Mouse (Mus musculus) kidney, postnatal 0 days (tissue): Measurements from ENCODE around the gene Meaf6. TPM values are rescaled to one million over a fixed set of nuclear protein-coding genes. Genes with fewer than 3 reads are reported as not detected.
A peak's percentile ranks its signal among the peaks of the same experiment; 100 is the strongest.

Source experiments
- ATAC-seq: fragments of 200-750 bp; cut with Nextera tagmentation; replicated peaks from 2 replicates; pipeline ENCODE4 v1.8.0; 2017; ENCODE audit warnings: low read depth, moderate number of reproducible peaks, moderate TSS enrichment, moderate library complexity; ENCODE audit not compliant: low FRiP score
- DNase-seq: peaks from one replicate; pipeline ENCODE4 v3.0.0-alpha.2; 2016; ENCODE audit warnings: low spot score
- H3K27ac ChIP-seq: fragments of 300-500 bp; sonication (generic); 2 replicates; pipeline ENCODE4 v1.5.1; 2014; ENCODE audit warnings: mild to moderate bottlenecking
- H3K27me3 ChIP-seq: fragments of 300-500 bp; sonication (generic); 2 replicates; pipeline ENCODE4 v1.6.1; 2014; ENCODE audit warnings: low read length, mixed read lengths; ENCODE audit not compliant: insufficient read depth
- H3K36me3 ChIP-seq: fragments of 300-500 bp; sonication (generic); 2 replicates; pipeline ENCODE4 v1.6.1; 2014; ENCODE audit warnings: low read length, mixed read lengths; ENCODE audit not compliant: insufficient read depth
- H3K4me1 ChIP-seq: fragments of 300-500 bp; sonication (generic); replicated peaks from 2 replicates; pipeline ENCODE4 v1.6.1; 2014; ENCODE audit warnings: antibody characterized with exemption, low read length, mixed read lengths; ENCODE audit not compliant: insufficient read depth
- H3K4me2 ChIP-seq: fragments of 300-500 bp; sonication (generic); 2 replicates; pipeline ENCODE4 v1.6.1; 2014; ENCODE audit warnings: mild to moderate bottlenecking, low read length, moderate library complexity, mixed read lengths
- H3K4me3 ChIP-seq: fragments of 300-500 bp; sonication (generic); replicated peaks from 2 replicates; pipeline ENCODE4 v1.5.1; 2014; ENCODE audit warnings: low read depth, low read length
- H3K9ac ChIP-seq: fragments of 300-500 bp; sonication (generic); 2 replicates; pipeline ENCODE4 v1.6.1; 2014; ENCODE audit warnings: low read depth, low read length
- H3K9me3 ChIP-seq: fragments of 300-500 bp; sonication (generic); replicated peaks from 2 replicates; pipeline ENCODE4 v1.6.1; 2016; ENCODE audit warnings: low read length, inconsistent platforms, mixed read lengths
- CTCF ChIP-seq: IDR thresholded peaks from 2 replicates; pipeline ENCODE4 v1.5.1; 2016; ENCODE audit warnings: antibody characterized with exemption, low read depth, mild to moderate bottlenecking, moderate library complexity
- WGBS: fragments of 180-500 bp; shearing (Covaris S2); extraction: QIAGEN DNeasy Blood & Tissue Kit; methylation state at CpG from one replicate; pipeline ENCODE4 v1.1.7; 2014; 5-methylcytosine and 5-hydroxymethylcytosine counted together
- polyA plus RNA-seq: library from polyadenylated mRNA; unstranded; fragments of >200 nt; fragmentation: Nextera tagmentation; extraction: Ambion mirVana; gene quantifications from 2 replicates; pipeline ENCODE4 v1.2.1, GENCODE M21; 2015

Gene Meaf6
- polyA plus RNA-seq, 1 experiment from 2014 or later = 50.8 TPM

DNA sequence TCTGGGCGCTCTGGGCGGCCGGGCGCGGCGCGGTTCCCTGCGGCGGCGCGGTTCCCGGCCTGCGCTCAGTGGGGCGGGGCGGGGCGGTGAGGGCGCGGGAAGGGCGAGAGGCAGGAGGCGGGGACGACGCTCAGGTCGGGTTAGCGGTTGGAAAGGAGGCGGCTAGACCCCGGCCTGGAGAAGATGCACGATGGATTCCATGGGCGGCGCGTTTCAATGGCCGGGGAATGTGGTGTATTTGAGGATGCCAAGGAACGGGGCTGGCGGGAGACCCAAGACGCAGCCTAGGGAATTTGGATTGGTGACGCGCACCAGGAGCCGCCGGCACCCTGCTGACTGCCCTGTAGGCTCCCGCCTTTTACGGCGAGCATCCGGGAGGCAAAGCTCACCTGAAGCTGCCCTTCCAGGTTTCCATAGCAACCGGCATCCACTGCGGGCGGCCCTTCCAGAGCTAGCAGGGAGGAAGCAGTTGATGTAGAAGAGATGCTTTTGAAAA is 460 bp downstream of the Meaf6 start:
- peak overlapping the region; percentile 66 for H3K4me2 ChIP-seq
- peak overlapping the region; percentile 88 for H3K9ac ChIP-seq
- TF ChIP-seq CTCF = no peak
- H3K4me3 ChIP-seq = peak overlapping the region; percentile 85
- WGBS = under 1% methylated on average over 44 of the region's 45 CpGs
- peak overlapping the region; percentile 97 for H3K27ac ChIP-seq
- no peaks in the 10 kb centered on the region for H3K9me3 ChIP-seq
- DNase-seq = peak; percentile 85
- ATAC-seq = peak; percentile 93
- H3K4me1 ChIP-seq = peaks cover 5% of the 10 kb centered on the region; the same call in 1 of the 2 replicates
- H3K27me3 ChIP-seq = no peaks in the 10 kb centered on the region
- H3K36me3 ChIP-seq = peaks cover 21% of the 10 kb centered on the region

DNA sequence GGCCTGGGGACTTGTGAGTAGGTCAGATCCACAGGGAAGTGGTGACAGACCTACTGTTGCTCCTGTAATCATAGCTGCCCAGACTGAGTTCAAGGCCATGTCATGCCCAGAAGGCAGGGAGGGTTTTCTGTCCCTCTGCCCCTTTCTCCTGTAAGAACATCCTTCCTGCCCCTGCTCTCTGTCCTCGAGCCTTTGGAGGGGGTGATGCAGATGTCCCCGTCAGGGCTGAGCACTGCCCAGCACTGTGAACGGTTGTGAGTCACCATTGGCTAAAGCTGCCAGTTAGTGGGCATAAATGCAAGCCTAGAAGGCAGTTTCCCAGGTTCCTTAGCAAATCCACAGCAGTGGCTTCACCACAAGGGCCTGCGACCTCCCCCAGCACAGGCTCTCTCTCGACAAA is 8.1 kb downstream of the Meaf6 start:
- Histone ChIP-seq H3K9me3 (no peaks in the 10 kb centered on the region), H3K36me3 (peaks cover 26% of the 10 kb centered on the region), H3K27ac (no peak overlapping the region), H3K27me3 (no peaks in the 10 kb centered on the region), H3K4me1 (no peaks in the 10 kb centered on the region), H3K9ac (no peak overlapping the region), H3K4me3 (no peak overlapping the region), H3K4me2 (no peak overlapping the region)
- ATAC-seq (no peak), DNase-seq (no peak)
- 94% methylated on average over 5 of the region's 5 CpGs for WGBS
- TF ChIP-seq CTCF = no peak

DNA sequence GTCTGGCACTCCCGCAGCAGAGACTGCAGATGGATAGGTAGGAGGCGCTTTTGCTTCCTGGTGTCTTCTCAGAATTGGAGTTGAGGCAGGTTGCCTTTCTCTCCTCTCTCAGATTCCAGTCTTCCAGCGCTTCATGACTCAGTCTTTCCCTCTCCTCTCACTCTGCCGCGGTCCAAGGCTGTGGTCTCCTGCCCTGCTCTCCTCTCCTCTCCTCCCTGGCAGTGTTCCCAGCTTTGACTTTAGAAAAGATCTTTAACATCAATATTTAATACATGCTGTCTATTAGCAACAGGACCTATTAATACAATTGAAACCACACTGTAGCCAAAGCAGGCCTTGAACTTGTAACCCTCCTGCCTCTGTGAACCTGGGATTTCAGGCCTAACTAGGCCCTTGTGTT is 11.1 kb downstream of the Meaf6 start:
- no peaks in the 10 kb centered on the region for H3K4me1 ChIP-seq
- H3K4me2 ChIP-seq = no peak overlapping the region
- DNase-seq = no peak
- no peak overlapping the region for H3K27ac ChIP-seq
- no peaks in the 10 kb centered on the region for H3K27me3 ChIP-seq
- no peaks in the 10 kb centered on the region for H3K9me3 ChIP-seq
- WGBS = 95% methylated on average over 5 of the region's 5 CpGs
- ATAC-seq = no peak
- H3K9ac ChIP-seq = no peak overlapping the region
- peaks cover 4% of the 10 kb centered on the region; the same call in 1 of the 2 replicates for H3K36me3 ChIP-seq
- H3K4me3 ChIP-seq = no peak overlapping the region
- no peak for TF ChIP-seq CTCF

DNA sequence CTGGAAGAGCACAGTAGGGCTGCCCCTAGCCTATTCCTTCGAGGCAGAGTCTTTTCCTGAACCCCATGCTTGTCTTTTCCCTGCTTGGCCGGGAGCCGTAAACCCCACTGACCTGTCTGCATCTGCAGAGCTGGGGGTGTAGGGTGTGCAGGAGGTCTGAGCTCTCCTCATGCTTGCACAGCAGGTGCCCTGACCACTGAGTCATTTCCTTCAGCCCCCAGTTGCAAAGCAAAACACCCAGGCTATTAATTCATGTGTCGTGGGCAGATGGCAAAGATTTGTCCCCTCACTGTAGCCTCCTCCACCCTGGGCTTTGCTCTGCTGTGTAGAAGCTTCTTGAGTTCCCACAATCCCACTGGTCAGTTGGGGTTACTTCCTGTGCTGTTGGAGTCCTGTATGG is 12.5 kb downstream of the Meaf6 start:
- Histone ChIP-seq H3K27ac (no peak overlapping the region), H3K9ac (no peak overlapping the region), H3K9me3 (no peaks in the 10 kb centered on the region), H3K27me3 (no peaks in the 10 kb centered on the region), H3K36me3 (peaks cover 4% of the 10 kb centered on the region; the same call in 1 of the 2 replicates), H3K4me3 (no peak overlapping the region), H3K4me2 (no peak overlapping the region), H3K4me1 (no peaks in the 10 kb centered on the region)
- 44% methylated on average over 4 of the region's 4 CpGs for WGBS
- TF ChIP-seq CTCF = no peak
- DNase-seq (no peak), ATAC-seq (no peak)

DNA sequence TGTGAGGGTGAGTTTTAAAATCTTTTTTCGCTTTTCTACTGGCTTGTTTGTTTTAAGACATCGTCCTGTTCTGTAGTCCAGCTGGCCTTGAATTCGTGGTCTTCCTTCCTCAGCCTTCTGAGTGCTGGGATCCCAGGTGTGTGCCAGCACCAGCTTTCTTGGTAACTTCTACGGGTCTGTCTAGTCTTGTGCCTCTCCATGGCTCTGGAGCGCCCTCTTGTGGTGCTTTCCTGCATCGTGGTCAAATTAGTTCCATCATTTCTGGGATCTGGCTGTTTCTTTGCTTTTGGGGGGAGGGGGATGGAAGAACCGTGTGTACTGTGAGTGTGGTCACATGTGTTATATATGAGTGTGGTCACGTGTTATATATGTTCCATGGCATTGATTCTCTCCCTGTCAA is 14.5 kb downstream of the Meaf6 start:
- Histone ChIP-seq H3K36me3 (0 out of 2 replicates have a peak, but pooled peaks cover 4% of the 10 kb centered on the region), H3K9me3 (no peaks in the 10 kb centered on the region), H3K4me3 (no peak overlapping the region), H3K4me2 (no peak overlapping the region), H3K9ac (no peak overlapping the region), H3K4me1 (no peaks in the 10 kb centered on the region), H3K27me3 (no peaks in the 10 kb centered on the region), H3K27ac (no peak overlapping the region)
- DNase-seq (peak; percentile 85), ATAC-seq (peak; percentile 63; the same call in 1 of the 2 replicates)
- TF ChIP-seq CTCF = peak; percentile 95
- WGBS = 12% methylated on average over 8 of the region's 8 CpGs

DNA sequence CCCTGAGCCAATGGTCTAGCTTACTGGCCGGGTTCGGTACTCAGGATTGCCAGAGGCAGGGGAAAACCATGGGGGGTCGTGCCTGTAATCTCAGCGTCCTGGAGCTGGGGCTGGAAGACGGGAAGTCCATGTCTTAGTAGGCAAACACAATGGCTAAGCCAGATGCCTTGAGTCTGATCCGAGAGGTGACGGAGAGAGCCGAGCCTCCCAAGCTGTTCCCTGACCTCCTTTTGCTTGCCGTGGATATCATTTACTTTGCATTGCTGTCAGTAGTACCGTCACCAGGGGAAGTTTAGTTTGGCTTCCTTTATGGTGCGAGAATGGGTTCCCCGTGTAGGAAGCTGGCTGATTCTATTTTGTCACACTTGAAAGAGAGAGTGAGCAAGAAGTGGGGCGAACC is 16.4 kb downstream of the Meaf6 start:
- H3K27ac ChIP-seq = no peak overlapping the region
- H3K9ac ChIP-seq = no peak overlapping the region
- no peak for TF ChIP-seq CTCF
- ATAC-seq (no peak), DNase-seq (no peak)
- WGBS = 77% methylated on average over 13 of the region's 13 CpGs
- no peaks in the 10 kb centered on the region for H3K9me3 ChIP-seq
- H3K36me3 ChIP-seq = 0 out of 2 replicates have a peak, but pooled peaks cover 13% of the 10 kb centered on the region
- H3K4me2 ChIP-seq = no peak overlapping the region
- no peaks in the 10 kb centered on the region for H3K27me3 ChIP-seq
- H3K4me1 ChIP-seq = no peaks in the 10 kb centered on the region
- H3K4me3 ChIP-seq = no peak overlapping the region

DNA sequence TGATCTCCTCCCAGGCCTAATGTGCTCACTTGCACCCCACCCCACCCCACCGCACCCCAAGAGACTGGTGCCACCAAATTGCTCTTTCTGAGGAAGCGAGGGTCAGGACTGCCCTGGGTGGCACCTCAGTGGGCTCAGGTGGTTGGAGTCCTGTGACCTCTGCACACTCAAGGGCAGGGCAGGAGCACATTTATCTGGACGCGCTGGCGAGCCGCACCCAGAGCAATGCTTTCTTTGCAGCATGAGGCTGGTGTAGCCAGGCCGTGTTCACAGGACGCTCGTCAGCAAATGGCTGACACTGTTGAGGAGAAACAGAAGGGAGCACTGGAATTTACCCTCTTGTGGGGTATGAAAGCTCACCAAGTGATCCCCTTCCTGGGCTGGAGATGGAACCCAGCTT is 20.4 kb downstream of the Meaf6 start:
- DNase-seq (no peak), ATAC-seq (no peak)
- Histone ChIP-seq H3K4me2 (no peak overlapping the region), H3K27ac (no peak overlapping the region), H3K27me3 (no peaks in the 10 kb centered on the region), H3K4me3 (no peak overlapping the region), H3K4me1 (no peaks in the 10 kb centered on the region), H3K9me3 (no peaks in the 10 kb centered on the region), H3K36me3 (0 out of 2 replicates have a peak, but pooled peaks cover 19% of the 10 kb centered on the region), H3K9ac (no peak overlapping the region)
- 90% methylated on average over 9 of the region's 9 CpGs for WGBS
- no peak for TF ChIP-seq CTCF
